Mouse (Mus musculus) gastrocnemius, postnatal 14 days (tissue): ENCODE results near the gene Setmar. TPM values are rescaled to one million over a fixed set of nuclear protein-coding genes. Genes with fewer than 3 reads are reported as not detected.
A peak's percentile ranks its signal among the peaks of the same experiment; 100 is the strongest.

Experiments
- DNase-seq: peaks from one replicate; pipeline ENCODE4 v3.0.0; 2021; ENCODE audit warnings: mixed read lengths
- intact Hi-C: fragments of 180-260 bp; cut with DNase I; formaldehyde crosslinking; loops from one replicate; pipeline ENCODE4 v1.15.1; 2025; ENCODE audit warnings: low total_unique reads
- long read RNA-seq, 2 experiments: library from polyadenylated mRNA; stranded (forward); transcript quantifications; one replicate each; pipeline ENCODE4 v2.0.0; 2021
- total RNA-seq, 2 experiments: library from RNA; stranded (reverse); gene quantifications; 2 replicates each; pipeline ENCODE4 v1.2.3; 2021

Setmar gene
- total RNA-seq: 1 to 10 TPM; 3.7 to 4.0 TPM
- long read RNA-seq, experiment 1, partial matches to known transcripts: 0 of 2 reads
- long read RNA-seq, experiment 1, other reads (novel, unspliced or antisense): 1 of 2 reads
- long read RNA-seq, experiment 2, partial matches to known transcripts: 0 of 1 reads
- long read RNA-seq, experiment 2, other reads (novel, unspliced or antisense): 0 of 1 reads

- intact Hi-C loops: no loop called here
- DNase-seq: peak; percentile 96
Observed at GRCm38 (mm10) chr6:108064918-108065526, at the start of gene Setmar. Gene Setmar, plus strand, starts transcription at chr6:108065045.

- intact Hi-C loops: no loop called here
- no peak for DNase-seq
Observed at GRCm38 (mm10) chr6:108021646-108022045, 43.2 kb upstream of the Setmar start.

- DNase-seq: peak; percentile 6
Observed at GRCm38 (mm10) chr6:108055041-108055440, 9.8 kb upstream of the Setmar start.

GRCm38 (mm10) chr6:108055946-108056345 is 8.9 kb upstream of the Setmar start:
- intact Hi-C loops: loop anchor here (10.0 kb wide), 1 partner anchor 1251 kb away; the partner anchor contains the start of gene Crbn
- no peak for DNase-seq

More at GRCm38 (mm10) chr6:108055041-108055440, 9.8 kb upstream of the Setmar start:
- intact Hi-C loops: loop anchor here (10.0 kb wide), 1 partner anchor 1250 kb away; the partner anchor contains the start of gene Crbn

GRCm38 (mm10) chr6:108057353-108057752 is 7.5 kb upstream of the Setmar start:
- intact Hi-C loops: loop anchor here (10.0 kb wide), 1 partner anchor 1253 kb away; the partner anchor contains the start of gene Crbn
- no peak for DNase-seq

GRCm38 (mm10) chr6:108058066-108058465 is 6.8 kb upstream of the Setmar start:
- no peak for DNase-seq
- intact Hi-C loops: loop anchor here (10.0 kb wide), 1 partner anchor 1253 kb away; the partner anchor contains the start of gene Crbn

GRCm38 (mm10) chr6:108061121-108061520 is 3.7 kb upstream of the Setmar start:
- intact Hi-C loops: no loop called here
- no peak for DNase-seq

- intact Hi-C loops: no loop called here
Observed at GRCm38 (mm10) chr6:108065583-108065982, 738 bp downstream of the Setmar start.

GRCm38 (mm10) chr6:108070947-108071346 is 6.1 kb downstream of the Setmar start:
- intact Hi-C loops: no loop called here
- DNase-seq: no peak

More at GRCm38 (mm10) chr6:108065583-108065982, 738 bp downstream of the Setmar start:
- peak; percentile 70 for DNase-seq

- intact Hi-C loops: no loop called here
- DNase-seq: no peak
Observed at GRCm38 (mm10) chr6:108073071-108073470, 8.2 kb downstream of the Setmar start.

GRCm38 (mm10) chr6:108073931-108074330 is 9.1 kb downstream of the Setmar start:
- no peak for DNase-seq
- intact Hi-C loops: no loop called here

- intact Hi-C loops: no loop called here
- no peak for DNase-seq
Observed at GRCm38 (mm10) chr6:108074624-108075023, 9.8 kb downstream of the Setmar start.

- intact Hi-C loops: no loop called here
- DNase-seq: no peak
Observed at GRCm38 (mm10) chr6:108075857-108076256, 11.0 kb downstream of the Setmar start.

- intact Hi-C loops: no loop called here
- DNase-seq: no peak
Observed at GRCm38 (mm10) chr6:108091296-108091695, 26.5 kb downstream of the Setmar start.

GRCm38 (mm10) chr6:108092646-108093045 is 27.8 kb downstream of the Setmar start:
- intact Hi-C loops: no loop called here
- no peak for DNase-seq

- DNase-seq: no peak
- intact Hi-C loops: no loop called here
Observed at GRCm38 (mm10) chr6:108093449-108093848, 28.6 kb downstream of the Setmar start.

- intact Hi-C loops: loop anchor here (5.0 kb wide), 1 partner anchor 312 kb away; no protein-coding TSS in a partner anchor
Observed at GRCm38 (mm10) chr6:108095445-108095844, 30.6 kb downstream of the Setmar start.

GRCm38 (mm10) chr6:108098171-108098845 is 33.5 kb downstream of the Setmar start:
- intact Hi-C loops: loop anchor here (5.0 kb wide), 1 partner anchor 309 kb away; no protein-coding TSS in a partner anchor
- peak; percentile 44 for DNase-seq

More at GRCm38 (mm10) chr6:108095445-108095844, 30.6 kb downstream of the Setmar start:
- DNase-seq: no peak

- intact Hi-C loops: loop anchor here (5.0 kb wide), 1 partner anchor 308 kb away; no protein-coding TSS in a partner anchor
- DNase-seq: no peak
Observed at GRCm38 (mm10) chr6:108098846-108099217, 34.0 kb downstream of the Setmar start.
